Mouse (Mus musculus) heart, postnatal 0 days (tissue): ENCODE measurements at regions not wholly inside any gene's neighbourhood (a gene's known extent, or its start where the extent isn't known, plus 50 kb on each side); places are given as distances from the start of the nearest gene placed in this dataset.

Source experiments
- CTCF ChIP-seq: IDR thresholded peaks from 2 replicates; pipeline ENCODE4 v1.5.1; 2016; ENCODE audit warnings: antibody characterized with exemption, control low read depth, low read depth
- EP300 ChIP-seq: IDR thresholded peaks from 2 replicates; pipeline ENCODE4 v1.6.1; 2016; ENCODE audit warnings: antibody characterized with exemption, low read depth

DNA sequence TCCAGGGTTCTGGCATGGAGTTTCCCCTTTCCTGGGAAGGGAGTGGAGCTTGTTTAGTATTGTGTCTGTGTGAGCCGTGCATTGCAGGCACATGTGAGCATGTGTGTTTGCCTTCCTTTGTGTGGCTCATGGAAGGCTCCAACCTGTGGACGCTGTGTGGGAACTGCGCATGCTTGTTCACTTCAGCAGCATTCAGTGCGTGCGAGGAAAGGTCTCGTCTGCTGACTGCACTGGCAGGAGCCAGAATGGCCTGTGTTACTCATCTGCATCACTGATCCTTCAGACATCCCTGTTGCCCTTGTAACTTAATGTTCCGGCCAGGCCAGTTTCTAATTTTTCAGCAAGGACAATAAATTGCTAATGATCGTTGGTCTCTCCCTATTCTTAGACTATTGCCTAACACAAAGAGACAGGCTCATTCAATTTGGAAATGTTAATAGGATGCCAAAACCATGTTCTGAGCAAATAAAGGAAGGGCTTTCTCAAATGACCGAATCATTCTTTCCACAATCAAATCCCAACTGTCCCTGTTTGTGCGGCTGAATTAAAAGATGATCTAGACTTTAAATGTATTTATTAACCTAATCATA, 167.9 kb upstream of the Npy start:
- TF ChIP-seq CTCF (no peak), EP300 (no peak)
